Mouse (Mus musculus): Measurements from ENCODE around the gene Pakap. TPM values are rescaled to one million over a fixed set of nuclear protein-coding genes. Genes with fewer than 3 reads are reported as not detected.
"Not testable (repeated sequence)": the region's sequence is repeated elsewhere in the genome, so short reads cannot be mapped to it uniquely, and the experiment has no call there.

Gene Pakap
- total RNA-seq, 2 experiments from 2014 or later: 40.6 to 108 TPM

GRCm38 (mm10) chr4:57883520-57884421 is 315.8 kb downstream of the Pakap start:
- peak; percentile 47 to 59 for DNase-seq

- DNase-seq: no peak
Measured at GRCm38 (mm10) chr4:57884511-57884910, 316.5 kb downstream of the Pakap start.

GRCm38 (mm10) chr4:57885186-57885585 is 317.2 kb downstream of the Pakap start:
- DNase-seq: peak; percentile 44 to 65

GRCm38 (mm10) chr4:57886066-57886887 is 318.3 kb downstream of the Pakap start:
- DNase-seq: peak; percentile 85 to 87

GRCm38 (mm10) chr4:57886888-57887230 is 318.9 kb downstream of the Pakap start:
- no peak for DNase-seq

GRCm38 (mm10) chr4:57888246-57888645 is 320.3 kb downstream of the Pakap start:
- no peak for DNase-seq

- DNase-seq: not testable (repeated sequence)
Measured at GRCm38 (mm10) chr4:57888978-57889377, 321.0 kb downstream of the Pakap start.

GRCm38 (mm10) chr4:57889773-57890172 is 321.8 kb downstream of the Pakap start:
- no peak for DNase-seq

- no peak for DNase-seq
Measured at GRCm38 (mm10) chr4:57892001-57892586, 324.1 kb downstream of the Pakap start.

GRCm38 (mm10) chr4:57895140-57895539 is 327.2 kb downstream of the Pakap start:
- no peak for DNase-seq

GRCm38 (mm10) chr4:57895902-57896301 is 327.9 kb downstream of the Pakap start:
- DNase-seq: no peak

- DNase-seq: no peak
Measured at GRCm38 (mm10) chr4:57896631-57897030, 328.7 kb downstream of the Pakap start.

GRCm38 (mm10) chr4:57901210-57901609 is 333.2 kb downstream of the Pakap start:
- peak; percentile 45 to 66 for DNase-seq

GRCm38 (mm10) chr4:57902619-57903018 is 334.6 kb downstream of the Pakap start:
- no peak for DNase-seq

- peak; percentile 71 to 82 for DNase-seq
Measured at GRCm38 (mm10) chr4:57904211-57904610, 336.2 kb downstream of the Pakap start.

GRCm38 (mm10) chr4:57904638-57905037 is 336.7 kb downstream of the Pakap start:
- DNase-seq: no peak

GRCm38 (mm10) chr4:57906708-57907107 is 338.7 kb downstream of the Pakap start:
- DNase-seq: no peak

GRCm38 (mm10) chr4:57908860-57909259 is 340.9 kb downstream of the Pakap start:
- DNase-seq: no peak

- no peak for DNase-seq
Measured at GRCm38 (mm10) chr4:57913021-57913420, 345.0 kb downstream of the Pakap start.

GRCm38 (mm10) chr4:57914193-57915190 is 346.5 kb downstream of the Pakap start:
- DNase-seq: peak in 1 of 2 experiments; percentile 38

Measured in adrenal gland, postnatal 36 days (tissue).